Mouse (Mus musculus) testis, postnatal 10 days (tissue): Measurements from ENCODE around the gene Crim1.
A peak's percentile ranks its signal among the peaks of the same experiment; 100 is the strongest.
"Not testable (repeated sequence)": the region's sequence is repeated elsewhere in the genome, so short reads cannot be mapped to it uniquely, and the experiment has no call there.

Experiments
- DNase-seq: peaks from one replicate; pipeline ENCODE4 v3.0.0; 2021; ENCODE audit warnings: low spot score

The Crim1 gene

GRCm38 (mm10) chr17:78250149-78250938, 50.3 kb downstream of the Crim1 start:
- no peak for DNase-seq

- DNase-seq, result not testable (repeated sequence)
Observed at GRCm38 (mm10) chr17:78253587-78253986, 53.5 kb downstream of the Crim1 start.

GRCm38 (mm10) chr17:78254256-78254655, 54.2 kb downstream of the Crim1 start:
- no peak for DNase-seq

DNA sequence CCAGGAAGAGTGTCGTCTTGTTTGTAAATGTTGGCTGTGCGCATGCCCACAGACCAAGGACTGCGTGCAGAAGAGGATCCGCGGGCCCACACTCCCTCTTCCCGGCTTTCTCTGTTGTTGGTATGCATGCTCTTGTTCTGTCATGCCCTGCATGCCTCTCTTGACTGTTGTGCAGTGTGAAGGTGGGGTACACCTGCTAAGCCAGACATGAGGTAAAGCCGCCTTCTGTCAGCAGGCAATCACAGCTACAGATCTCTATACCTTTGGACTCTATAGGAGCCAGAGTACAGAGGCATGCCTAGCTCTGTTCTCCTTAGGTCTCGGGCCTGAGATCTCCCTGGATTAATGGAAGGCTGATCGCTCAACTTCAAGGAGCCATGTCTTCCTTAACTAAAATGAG, 55.7 kb downstream of the Crim1 start:
- DNase-seq, result no peak

GRCm38 (mm10) chr17:78256534-78256933, 56.5 kb downstream of the Crim1 start:
- DNase-seq, result no peak

GRCm38 (mm10) chr17:78261684-78262083, 61.6 kb downstream of the Crim1 start:
- DNase-seq, result no peak

- DNase-seq, result no peak
Observed at GRCm38 (mm10) chr17:78264116-78264515, 64.1 kb downstream of the Crim1 start.

DNA sequence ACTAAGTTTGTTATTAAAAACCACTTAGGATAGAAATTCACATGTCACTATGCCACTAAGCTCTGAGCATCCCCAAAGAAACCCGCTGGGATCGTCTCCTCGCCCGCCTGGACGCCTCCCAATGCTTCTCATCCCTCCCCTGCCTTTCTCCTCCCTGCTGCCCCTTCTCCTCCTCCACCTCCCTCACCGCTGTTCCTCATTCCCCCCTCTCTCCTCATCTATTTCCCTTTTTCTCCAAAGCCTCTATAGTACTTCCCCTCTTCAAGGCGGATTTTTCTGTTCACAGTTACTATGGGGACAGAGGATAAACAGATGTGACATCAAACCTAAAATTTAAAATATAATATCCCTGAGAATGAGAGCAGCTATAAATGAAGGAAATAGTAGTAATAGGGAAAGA, 65.1 kb downstream of the Crim1 start:
- DNase-seq, result no peak

DNA sequence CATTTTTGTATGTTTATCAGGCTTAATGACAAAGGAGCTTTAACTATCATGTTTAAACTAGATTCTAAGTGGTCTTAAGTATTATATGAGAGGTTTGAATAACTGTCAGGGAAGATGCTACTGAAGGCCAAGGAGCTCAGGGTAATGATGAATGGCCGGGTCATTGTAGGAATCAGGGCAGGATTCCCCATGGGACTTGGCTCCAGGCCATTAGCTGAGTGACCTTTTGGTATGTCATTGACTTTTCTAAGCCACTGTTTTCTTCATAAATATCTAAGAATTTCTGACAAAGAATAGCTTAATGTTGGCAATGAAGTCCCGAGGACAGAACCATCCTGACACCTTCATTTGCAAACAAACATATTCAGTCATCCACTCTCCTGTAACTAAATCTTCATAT, 66.2 kb downstream of the Crim1 start:
- DNase-seq, result no peak

DNA sequence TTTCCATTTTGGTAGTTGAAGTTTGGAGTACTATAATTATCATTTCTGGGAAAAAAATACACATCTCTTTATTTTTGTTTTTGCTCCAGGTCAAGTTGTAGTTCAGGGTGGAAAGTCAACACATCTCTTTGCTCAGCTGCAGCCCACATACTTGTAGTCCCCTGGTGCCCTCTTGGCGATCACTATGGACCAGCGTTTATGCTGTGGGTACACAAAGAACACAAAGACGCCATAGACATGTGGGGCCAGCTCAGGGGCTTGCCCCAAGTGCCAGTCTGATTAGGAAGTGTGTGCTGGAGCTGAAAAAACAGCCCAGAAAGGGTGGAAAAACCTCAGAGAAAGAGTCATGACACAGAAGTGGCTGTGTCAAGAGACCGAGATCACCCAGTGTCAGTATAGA, 68.5 kb downstream of the Crim1 start:
- DNase-seq, result no peak

DNA sequence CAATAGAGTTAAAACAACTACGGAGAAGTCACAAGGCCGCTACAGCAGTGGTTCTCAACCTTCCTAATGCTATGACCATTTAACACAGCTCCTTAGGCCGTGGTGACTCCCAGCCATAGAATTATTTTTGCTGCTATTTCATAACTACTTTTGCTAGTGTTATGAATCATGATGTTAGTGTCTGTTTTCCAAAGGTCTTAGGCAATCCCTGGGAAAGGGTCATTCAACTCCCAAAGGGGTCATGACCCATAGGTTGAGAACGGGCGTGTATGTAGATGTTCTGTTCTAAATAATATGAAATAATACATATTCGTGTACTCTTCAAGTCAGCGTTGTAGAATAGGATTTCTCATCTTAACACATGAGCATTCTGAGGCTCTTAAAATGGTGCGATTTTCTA, 69.3 kb downstream of the Crim1 start:
- DNase-seq, result no peak

GRCm38 (mm10) chr17:78270019-78270418, 70.0 kb downstream of the Crim1 start:
- no peak for DNase-seq

GRCm38 (mm10) chr17:78271731-78272130, 71.7 kb downstream of the Crim1 start:
- no peak for DNase-seq

GRCm38 (mm10) chr17:78272142-78272541, 72.1 kb downstream of the Crim1 start:
- DNase-seq, result no peak

DNA sequence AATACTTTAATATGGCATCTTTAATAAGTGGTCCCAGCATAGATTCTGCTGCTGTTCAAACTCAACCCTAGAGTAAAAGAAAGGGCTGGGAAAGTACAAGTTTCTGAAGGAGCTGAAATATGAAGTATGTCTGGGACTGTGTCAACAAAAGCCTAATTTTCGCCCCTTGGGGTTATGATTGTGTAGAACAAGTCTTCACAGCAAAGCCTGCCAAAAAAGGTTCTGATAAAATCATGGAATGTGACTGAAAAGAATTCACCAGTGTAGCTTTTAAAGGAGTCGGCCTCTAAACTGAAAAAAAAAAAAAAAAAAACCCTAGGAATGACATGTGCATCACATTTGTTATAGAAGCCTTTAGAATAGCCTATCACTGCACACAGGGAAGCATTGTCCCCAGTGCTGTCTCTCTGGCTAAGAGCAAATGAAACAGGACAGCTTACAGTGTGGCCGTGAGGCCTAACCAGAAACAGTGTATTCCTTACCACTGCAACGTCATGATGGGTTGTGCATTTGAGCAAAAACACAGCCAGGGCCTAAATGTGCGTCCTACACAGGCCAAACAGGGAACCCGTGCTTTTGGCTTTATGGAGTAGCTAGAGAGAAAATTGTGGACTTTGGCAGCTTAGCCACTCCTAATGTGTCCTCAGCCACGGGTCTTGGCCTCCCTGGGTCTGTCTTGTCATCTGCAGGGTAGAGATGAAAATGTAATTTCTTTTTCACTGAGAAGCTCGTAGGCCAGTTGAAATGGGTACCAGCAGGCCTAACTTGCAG, 72.8 kb downstream of the Crim1 start:
- DNase-seq, result no peak

DNA sequence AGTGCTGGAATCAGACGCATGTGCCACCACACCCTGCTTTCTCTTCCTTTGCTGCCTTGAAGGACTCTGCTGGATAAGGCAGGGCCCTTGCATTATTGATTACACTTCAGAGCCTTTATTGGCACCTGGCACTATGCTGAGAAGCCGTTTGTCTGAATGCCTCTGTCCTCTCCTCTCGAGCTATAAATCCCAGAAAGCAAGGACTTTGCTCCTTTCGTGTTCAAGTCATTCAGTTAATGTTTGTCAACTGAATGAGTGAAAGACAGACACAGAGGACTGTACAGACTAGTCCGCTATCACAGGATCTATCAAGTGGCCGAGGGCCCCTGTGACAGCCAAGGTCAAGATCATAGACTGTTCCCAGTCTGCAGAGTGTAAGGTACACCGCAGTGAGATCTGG, 73.8 kb downstream of the Crim1 start:
- DNase-seq, result no peak

GRCm38 (mm10) chr17:78274609-78275506, 74.8 kb downstream of the Crim1 start:
- DNase-seq, result no peak

DNA sequence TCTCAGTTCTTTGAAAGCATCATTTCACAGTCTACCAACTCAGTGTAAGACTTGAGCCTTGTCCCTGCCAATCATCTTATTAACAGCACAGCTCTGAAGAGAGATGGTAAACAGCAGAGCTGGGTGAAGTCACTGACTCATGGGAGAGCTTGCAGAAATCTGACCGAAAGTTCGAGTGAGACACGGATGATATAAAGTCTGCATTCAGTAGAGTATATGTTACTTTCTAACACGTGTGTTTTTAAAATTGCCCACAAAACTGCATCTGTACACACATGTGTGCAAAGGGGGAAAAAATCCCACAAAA, 75.4 kb downstream of the Crim1 start:
- no peak for DNase-seq

DNA sequence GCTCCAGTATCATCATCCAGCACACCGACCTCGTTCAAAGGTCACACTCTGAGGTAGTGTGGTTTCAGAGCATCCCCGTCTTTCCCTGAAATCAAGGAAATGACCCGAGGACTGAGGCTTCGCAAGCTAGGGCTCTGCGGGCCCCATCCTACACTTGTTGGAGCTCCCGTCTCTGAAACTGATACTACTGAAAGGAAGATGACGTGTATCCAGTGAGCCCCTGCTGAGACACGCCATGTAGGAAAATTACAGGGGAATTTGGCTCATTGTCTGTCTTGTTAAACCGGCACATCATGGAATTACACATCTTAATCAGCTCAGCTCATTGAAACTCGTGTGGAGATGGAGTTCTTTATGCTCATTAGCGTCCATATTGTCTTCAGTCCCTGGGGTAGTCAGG, 79.1 kb downstream of the Crim1 start:
- DNase-seq, result no peak

DNA sequence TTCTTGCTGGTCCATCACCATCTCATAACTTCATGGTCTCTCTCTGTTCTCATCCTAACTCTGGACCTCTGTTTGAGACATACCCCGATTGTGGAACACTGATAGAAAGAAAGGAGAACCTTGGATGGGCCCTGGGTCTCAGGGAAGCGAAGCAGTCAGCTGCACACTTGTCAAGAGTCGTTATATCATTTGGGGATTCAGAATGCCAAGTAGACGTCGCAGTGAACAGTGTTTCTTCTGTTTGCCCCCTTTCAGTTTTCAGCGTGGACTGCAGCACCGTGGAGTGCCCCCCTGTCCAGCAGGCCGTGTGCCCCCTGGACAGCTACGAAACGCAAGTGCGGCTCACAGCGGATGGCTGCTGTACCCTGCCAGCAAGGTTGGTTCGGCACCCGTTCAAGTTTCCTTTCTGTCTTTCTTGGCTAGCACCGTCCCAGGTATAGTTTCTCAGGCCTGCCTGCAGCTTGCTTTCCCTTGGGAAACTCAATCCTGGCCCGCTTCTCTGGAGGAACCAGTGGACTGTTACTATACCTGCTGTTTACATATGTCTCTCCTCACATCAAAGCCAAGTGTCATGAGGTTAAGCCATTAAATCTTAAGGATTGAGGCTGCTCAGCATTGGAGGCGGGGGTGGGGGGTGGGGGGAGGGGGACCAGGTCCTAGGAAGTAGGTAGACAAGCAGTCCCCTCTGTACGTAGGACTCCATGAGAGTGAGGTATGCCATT, 81.1 kb downstream of the Crim1 start:
- no peak for DNase-seq

- DNase-seq, result peak; percentile 61
Observed at GRCm38 (mm10) chr17:78283271-78283992, 83.4 kb downstream of the Crim1 start.
